Mouse (Mus musculus): ENCODE measurements around the gene Ifrd2. TPM values are rescaled to one million over a fixed set of nuclear protein-coding genes. Genes with fewer than 3 reads are reported as not detected.

The Ifrd2 gene
- total and polyA plus RNA-seq, 3 experiments, result 76.0 to 183 (median 156) TPM

DNA sequence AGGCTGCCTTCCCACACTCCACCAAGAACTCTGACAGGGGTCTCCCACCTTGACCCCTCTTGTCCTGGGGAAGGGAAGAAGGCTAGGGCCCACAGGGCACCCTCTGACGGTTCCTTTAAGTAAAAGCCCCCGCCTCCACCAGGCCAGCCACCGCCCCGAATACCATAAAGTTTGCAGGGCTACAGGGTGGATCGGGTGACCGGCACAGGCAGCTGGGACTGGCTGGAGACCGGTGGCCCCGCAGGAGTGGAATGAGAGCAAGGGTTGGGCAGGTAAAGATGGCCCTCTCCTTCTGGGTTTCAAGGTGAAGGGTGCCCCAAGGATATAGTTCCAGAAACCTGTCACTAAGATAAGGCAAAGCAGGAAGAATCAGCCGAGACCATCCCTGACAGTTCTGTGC, 19.1 kb downstream of the Ifrd2 start:
- Histone ChIP-seq H3K27me3 (ENCODE audit: insufficient read depth, low read length) (peaks cover 63% of the 10 kb centered on the region), H3K4me3 (ENCODE audit: low read depth, low read length) (no peak overlapping the region; the same call in 1 of the 2 replicates), H3K4me1 (ENCODE audit: insufficient read depth, low read depth, low read length) (peaks cover 67% of the 10 kb centered on the region), H3K36me3 (replicated peaks) (no peaks in the 10 kb centered on the region), H3K9me3 (replicated peaks) (no peaks in the 10 kb centered on the region)
- no peak for TF ChIP-seq CTCF (IDR thresholded peaks at IDR 0.05; ENCODE audit: low read depth, low read length)
- TF ChIP-seq GATA2 (IDR thresholded peaks at IDR 0.05; ENCODE audit: borderline replicate concordance, low read depth, low read length), result no peak
- TF ChIP-seq GATA1 (IDR thresholded peaks at IDR 0.05; ENCODE audit: borderline replicate concordance, low read length), result no peak
- TF ChIP-seq POLR2AphosphoS5 (IDR thresholded peaks at IDR 0.05; ENCODE audit: insufficient replicate concordance, low read depth, low read length), result no peak
- TF ChIP-seq TAL1 (conservative IDR thresholded peaks at IDR 0.05; ENCODE audit: low read depth, low read length), result no peak
- no peak for DNase-seq (ENCODE audit: low spot score)
- no peak for ATAC-seq (ENCODE audit: extremely low read depth, insufficient number of reproducible peaks, low FRiP score, poor library complexity, severe bottlenecking)

GRCm38 (mm10) chr9:107607036-107607435, 19.6 kb downstream of the Ifrd2 start:
- DNase-seq (ENCODE audit: low spot score) (no peak), ATAC-seq (ENCODE audit: extremely low read depth, insufficient number of reproducible peaks, low FRiP score, poor library complexity, severe bottlenecking) (no peak)
- Histone ChIP-seq H3K36me3 (replicated peaks) (no peaks in the 10 kb centered on the region), H3K9me3 (replicated peaks) (no peaks in the 10 kb centered on the region), H3K27me3 (ENCODE audit: insufficient read depth, low read length) (peaks cover 60% of the 10 kb centered on the region), H3K4me1 (ENCODE audit: insufficient read depth, low read depth, low read length) (peaks cover 67% of the 10 kb centered on the region), H3K4me3 (ENCODE audit: low read depth, low read length) (no peak overlapping the region; the same call in 1 of the 2 replicates)
- TF ChIP-seq TAL1 (conservative IDR thresholded peaks at IDR 0.05; ENCODE audit: low read depth, low read length) (no peak), GATA2 (IDR thresholded peaks at IDR 0.05; ENCODE audit: borderline replicate concordance, low read depth, low read length) (no peak), GATA1 (IDR thresholded peaks at IDR 0.05; ENCODE audit: borderline replicate concordance, low read length) (no peak), POLR2AphosphoS5 (IDR thresholded peaks at IDR 0.05; ENCODE audit: insufficient replicate concordance, low read depth, low read length) (no peak)

DNA sequence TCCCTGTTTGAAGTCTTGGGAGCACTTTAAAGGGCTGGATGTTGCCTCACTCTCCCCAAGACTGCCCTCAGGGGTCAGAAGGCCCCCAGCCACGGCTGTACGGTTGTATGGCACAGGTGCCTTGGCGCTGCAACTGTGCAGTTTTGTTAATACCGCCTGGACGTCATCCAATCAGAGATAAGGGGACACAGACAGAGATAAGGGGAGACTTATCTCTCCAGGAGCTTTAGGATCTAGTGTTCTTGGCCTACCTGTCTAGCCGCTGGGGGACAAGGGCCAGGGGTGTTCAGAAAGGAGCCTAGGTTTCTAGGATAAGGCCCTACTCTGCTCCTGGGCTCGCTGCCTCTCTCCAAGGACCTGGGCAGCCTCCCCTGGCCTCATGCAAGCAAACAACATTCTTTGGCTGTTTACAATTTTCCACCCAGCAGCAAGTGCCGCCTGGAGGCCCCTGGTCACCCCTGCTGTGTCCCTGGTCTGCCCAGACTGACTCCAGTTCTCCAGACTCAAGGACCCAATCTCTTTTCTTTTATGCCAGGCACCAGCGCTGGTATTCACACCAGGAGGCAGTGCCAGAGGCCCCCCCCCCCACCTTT, 20.3 kb downstream of the Ifrd2 start:
- H3K36me3 ChIP-seq (replicated peaks), result no peaks in the 10 kb centered on the region
- H3K4me1 ChIP-seq (ENCODE audit: insufficient read depth, low read depth, low read length), result peaks cover 64% of the 10 kb centered on the region
- TF ChIP-seq TAL1 (conservative IDR thresholded peaks at IDR 0.05; ENCODE audit: low read depth, low read length), result no peak
- TF ChIP-seq GATA2 (IDR thresholded peaks at IDR 0.05; ENCODE audit: borderline replicate concordance, low read depth, low read length), result no peak
- TF ChIP-seq CTCF (IDR thresholded peaks at IDR 0.05; ENCODE audit: low read depth, low read length), result no peak
- no peak overlapping the region for H3K4me3 ChIP-seq (ENCODE audit: low read depth, low read length)
- H3K27me3 ChIP-seq (ENCODE audit: insufficient read depth, low read length), result peaks cover 58% of the 10 kb centered on the region
- H3K9me3 ChIP-seq (replicated peaks), result no peaks in the 10 kb centered on the region
- no peak for ATAC-seq (ENCODE audit: extremely low read depth, insufficient number of reproducible peaks, low FRiP score, poor library complexity, severe bottlenecking)
- no peak for DNase-seq (ENCODE audit: low spot score)

DNA sequence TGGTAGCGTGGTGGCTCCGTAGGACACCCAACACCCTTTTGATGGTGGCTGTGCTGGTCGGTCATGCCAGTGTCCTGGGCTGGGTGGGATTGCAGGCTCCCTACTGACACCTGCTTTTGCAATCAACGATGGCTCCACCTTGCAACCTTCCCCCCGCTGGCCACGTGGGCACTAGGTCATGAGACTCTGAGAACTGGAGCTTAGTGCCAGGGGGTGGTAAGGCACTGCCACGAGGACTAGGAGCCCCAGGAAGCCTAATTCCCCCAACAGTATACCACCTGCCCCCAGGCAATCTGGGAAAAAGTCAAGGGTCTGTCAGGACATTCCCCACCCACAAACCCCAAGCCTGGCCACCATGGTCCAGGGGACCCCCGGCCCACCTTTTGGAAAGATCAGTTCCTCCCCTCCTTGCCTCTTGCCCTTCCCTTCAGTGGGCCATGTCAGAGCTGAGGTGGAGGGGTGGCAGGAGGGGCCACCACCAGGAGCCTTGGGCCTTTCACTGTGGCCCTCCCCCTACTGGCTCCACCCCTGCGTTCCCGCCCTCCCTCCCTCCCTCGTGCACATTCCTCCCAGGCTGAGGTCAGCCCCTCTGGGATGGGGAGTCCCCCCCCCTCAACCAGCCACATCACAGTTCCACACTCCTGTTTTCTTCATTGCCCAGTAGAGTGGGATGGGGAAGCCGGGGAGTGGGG, 21.4 kb downstream of the Ifrd2 start, which contains the start of gene Sema3b:
TSS of gene Sema3b (minus strand) at position 489 of the 692 bp plus-strand sequence.
- TF ChIP-seq GATA1 (IDR thresholded peaks at IDR 0.05; ENCODE audit: borderline replicate concordance, low read length), result no peak
- TF ChIP-seq POLR2AphosphoS5 (IDR thresholded peaks at IDR 0.05; ENCODE audit: insufficient replicate concordance, low read depth, low read length), result no peak
- no peak for TF ChIP-seq CTCF (IDR thresholded peaks at IDR 0.05; ENCODE audit: low read depth, low read length)
- TF ChIP-seq TAL1 (conservative IDR thresholded peaks at IDR 0.05; ENCODE audit: low read depth, low read length), result no peak
- TF ChIP-seq GATA2 (IDR thresholded peaks at IDR 0.05; ENCODE audit: borderline replicate concordance, low read depth, low read length), result no peak
- Histone ChIP-seq H3K4me1 (ENCODE audit: insufficient read depth, low read depth, low read length) (peaks cover 66% of the 10 kb centered on the region), H3K4me3 (ENCODE audit: low read depth, low read length) (no peak within 1 kb of the TSS), H3K36me3 (replicated peaks) (peaks cover 4% of the 10 kb centered on the region), H3K27me3 (ENCODE audit: insufficient read depth, low read length) (peaks cover 48% of the 10 kb centered on the region), H3K9me3 (replicated peaks) (no peaks in the 10 kb centered on the region)
- ATAC-seq (ENCODE audit: extremely low read depth, insufficient number of reproducible peaks, low FRiP score, poor library complexity, severe bottlenecking) (no peak), DNase-seq (ENCODE audit: low spot score) (no peak)

DNA sequence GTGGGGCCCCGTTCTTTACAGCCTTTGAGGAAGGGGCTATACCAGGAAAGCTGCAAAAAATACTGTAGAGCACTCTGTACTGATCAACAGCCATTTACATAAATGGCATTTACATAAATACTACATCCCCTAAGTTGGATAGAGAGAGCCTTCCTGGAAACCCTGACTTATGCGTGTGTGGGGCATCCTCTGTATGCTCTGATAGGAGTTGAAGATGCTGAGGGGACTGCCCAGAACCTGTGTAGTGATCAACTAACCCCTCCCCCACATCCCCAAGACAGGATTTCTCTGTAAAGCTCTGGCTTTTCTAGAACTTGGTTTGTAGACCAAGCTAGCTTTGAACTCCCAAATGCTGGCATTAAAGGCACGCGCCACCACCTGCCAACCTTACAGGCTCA, 22.0 kb downstream of the Ifrd2 start:
- Histone ChIP-seq H3K27me3 (ENCODE audit: insufficient read depth, low read length) (peaks cover 43% of the 10 kb centered on the region), H3K36me3 (replicated peaks) (peaks cover 9% of the 10 kb centered on the region), H3K4me1 (ENCODE audit: insufficient read depth, low read depth, low read length) (peaks cover 66% of the 10 kb centered on the region), H3K9me3 (replicated peaks) (no peaks in the 10 kb centered on the region), H3K4me3 (ENCODE audit: low read depth, low read length) (no peak overlapping the region)
- DNase-seq (ENCODE audit: low spot score), result no peak
- ATAC-seq (ENCODE audit: extremely low read depth, insufficient number of reproducible peaks, low FRiP score, poor library complexity, severe bottlenecking), result no peak
- TF ChIP-seq POLR2AphosphoS5 (IDR thresholded peaks at IDR 0.05; ENCODE audit: insufficient replicate concordance, low read depth, low read length), result no peak
- TF ChIP-seq GATA1 (IDR thresholded peaks at IDR 0.05; ENCODE audit: borderline replicate concordance, low read length), result no peak
- no peak for TF ChIP-seq TAL1 (conservative IDR thresholded peaks at IDR 0.05; ENCODE audit: low read depth, low read length)
- TF ChIP-seq CTCF (IDR thresholded peaks at IDR 0.05; ENCODE audit: low read depth, low read length), result no peak
- no peak for TF ChIP-seq GATA2 (IDR thresholded peaks at IDR 0.05; ENCODE audit: borderline replicate concordance, low read depth, low read length)

GRCm38 (mm10) chr9:107611456-107612190, 24.2 kb downstream of the Ifrd2 start:
- peaks cover 23% of the 10 kb centered on the region for H3K27me3 ChIP-seq (ENCODE audit: insufficient read depth, low read length)
- no peak for DNase-seq (ENCODE audit: low spot score)

More at GRCm38 (mm10) chr9:107611456-107612190, 24.2 kb downstream of the Ifrd2 start:
- TF ChIP-seq TAL1 (conservative IDR thresholded peaks at IDR 0.05; ENCODE audit: low read depth, low read length) (no peak), CTCF (IDR thresholded peaks at IDR 0.05; ENCODE audit: low read depth, low read length) (no peak), GATA2 (IDR thresholded peaks at IDR 0.05; ENCODE audit: borderline replicate concordance, low read depth, low read length) (no peak), POLR2AphosphoS5 (IDR thresholded peaks at IDR 0.05; ENCODE audit: insufficient replicate concordance, low read depth, low read length) (no peak), GATA1 (IDR thresholded peaks at IDR 0.05; ENCODE audit: borderline replicate concordance, low read length) (no peak)
- Histone ChIP-seq H3K9me3 (replicated peaks) (no peaks in the 10 kb centered on the region), H3K4me3 (ENCODE audit: low read depth, low read length) (peak overlapping the region; percentile 68; the same call in 1 of the 2 replicates), H3K36me3 (replicated peaks) (peaks cover 31% of the 10 kb centered on the region), H3K4me1 (ENCODE audit: insufficient read depth, low read depth, low read length) (peaks cover 51% of the 10 kb centered on the region)
- ATAC-seq (ENCODE audit: extremely low read depth, insufficient number of reproducible peaks, low FRiP score, poor library complexity, severe bottlenecking), result no peak

Data from G1E (cell line).